8 mouse cellular contexts compared by ENCODE assay signal in genomic region chr12:67221329-67222220, GRCm38 (mm10). TPM values are rescaled to one million over a fixed set of nuclear protein-coding genes. Genes with fewer than 3 reads are reported as not detected.
A peak's percentile ranks its signal among the peaks of the same experiment; 100 is the strongest.
DNase-seq lines count a peak whose midpoint lies in the region; ATAC-seq and TF ChIP-seq lines count a peak whose summit lies in the region.

No protein-coding gene starts in this region.

- peaks cover 13% of the 10 kb centered on the region; the same call in 1 of the 2 replicates for H3K4me1 ChIP-seq in lung, embryonic 16.5 days (replicated peaks; ENCODE audit: control insufficient read depth, insufficient read depth, low read length)
- H3K4me1 ChIP-seq in liver, embryonic 14.5 days (replicated peaks; ENCODE audit: control insufficient read depth in 2 of 2, insufficient read depth in 2 of 2, low read length in 1 of 2): no peaks in the 10 kb centered on the region

- peak; percentile 70 for ATAC-seq in lung, embryonic 16.5 days (ENCODE audit: low read depth)
- ATAC-seq in liver, embryonic 14.5 days (ENCODE audit: insufficient read depth): no peak
- ATAC-seq in CD4-positive, CD25-positive, alpha-beta regulatory T cell, adult 4 months: no peak

- H3K27me3 ChIP-seq in lung, embryonic 16.5 days (ENCODE audit: control insufficient read depth, insufficient read depth, low read depth, low read length): peaks cover 46% of the 10 kb centered on the region
- H3K27me3 ChIP-seq in liver, embryonic 14.5 days (ENCODE audit: control insufficient read depth, insufficient read depth, low read length): peaks cover 34% of the 10 kb centered on the region

- WGBS in lung, embryonic 16.5 days: 1% methylated on average over 71 of the region's 78 CpGs
- under 1% methylated on average over 74 of the region's 78 CpGs for WGBS in liver, embryonic 14.5 days (ENCODE audit: insufficient replicate concordance)

- no peaks in the 10 kb centered on the region for H3K9me3 ChIP-seq in lung, embryonic 16.5 days (ENCODE audit: control insufficient read depth, low read length)
- H3K9me3 ChIP-seq in liver, embryonic 14.5 days (ENCODE audit: control insufficient read depth, low read length): no peaks in the 10 kb centered on the region

- no peak overlapping the region for H3K27ac ChIP-seq in lung, embryonic 16.5 days (ENCODE audit: low read length)
- H3K27ac ChIP-seq in liver, embryonic 14.5 days: no peak overlapping the region

- no peak for TF ChIP-seq EP300 in liver, embryonic 14.5 days (IDR thresholded peaks at IDR 0.05; ENCODE audit: low read depth)

- H3K4me2 ChIP-seq in lung, embryonic 16.5 days (ENCODE audit: low read depth, low read length): peak overlapping the region; percentile 89
- peak overlapping the region; percentile 30 for H3K4me2 ChIP-seq in liver, embryonic 14.5 days (ENCODE audit: low read depth)

- H3K9ac ChIP-seq in lung, embryonic 16.5 days (ENCODE audit: low read length): peak overlapping the region; percentile 43
- H3K9ac ChIP-seq in liver, embryonic 14.5 days (replicated peaks): no peak overlapping the region

- TF ChIP-seq CTCF in liver, embryonic 14.5 days (IDR thresholded peaks at IDR 0.05; ENCODE audit: low read depth): no peak

- H3K4me3 ChIP-seq in lung, embryonic 16.5 days (ENCODE audit: low read length): peak overlapping the region; percentile 56
- peak overlapping the region; percentile 16 to 20; a peak in 1 of 4 replicates for H3K4me3 ChIP-seq in liver, embryonic 14.5 days (ENCODE audit: insufficient read depth in 1 of 2, low read depth in 2 of 2, low read length in 2 of 2)

- H3K36me3 ChIP-seq in lung, embryonic 16.5 days (ENCODE audit: control insufficient read depth, insufficient read depth, low read length): no peaks in the 10 kb centered on the region
- H3K36me3 ChIP-seq in liver, embryonic 14.5 days (replicated peaks; ENCODE audit: control insufficient read depth, insufficient read depth, low read depth): no peaks in the 10 kb centered on the region

- no peak for DNase-seq in lung, postnatal 36 days
- DNase-seq in cerebellum, postnatal 10 days: peak; percentile 66 to 73
- peak; percentile 62 to 72 for DNase-seq in frontal cortex, postnatal 10 days (ENCODE audit: low spot score in 2 of 2)
- peak; percentile 43 to 53 for DNase-seq in kidney, postnatal 4 days
- no peak for DNase-seq in liver, embryonic 14.5 days (ENCODE audit: low read depth in 3 of 3, low spot score in 3 of 3)
- peak; percentile 77 for DNase-seq in right cerebral cortex, postnatal 25 days

RNA-seq across cellular contexts. Expression of gene Mdga2, which starts 0.8 kb away (rescaled TPM):
- 0.24 and 0.31 TPM in 2 replicates for polyA plus RNA-seq in lung, embryonic 16.5 days (2015; fragmentation: Nextera tagmentation; extraction: Ambion mirVana)
- polyA plus RNA-seq in liver, embryonic 14.5 days (2012; rRNA removed): 0.02 and 0.05 TPM in 2 replicates
- not detected in 2 replicates for polyA plus RNA-seq in liver, embryonic 14.5 days (2014; fragmentation: Nextera tagmentation; extraction: Ambion mirVana)
- polyA plus RNA-seq in CD4-positive, CD25-positive, alpha-beta regulatory T cell, adult 4 months (2017; shearing (Covaris generic)): not detected

Comparison
In these comparisons a context has a peak if more than half of its experiments do, and no peak if none do; other contexts are left out.
1. DNase-seq: peak in cerebellum, postnatal 10 days (2 of 2), frontal cortex, postnatal 10 days (2 of 2), kidney, postnatal 4 days (2 of 2) and right cerebral cortex, postnatal 25 days (single experiment); none in lung, postnatal 36 days (single experiment) and liver, embryonic 14.5 days (0 of 3).